Mouse (Mus musculus): Measurements from ENCODE around the gene Wnk1.
"Not testable (repeated sequence)": the region's sequence is repeated elsewhere in the genome, so short reads cannot be mapped to it uniquely, and the experiment has no call there.

The Wnk1 gene

GRCm38 (mm10) chr6:120038366-120039255, at the start of gene Wnk1:
Wnk1 (minus strand) TSS chr6:120038672.
- DNase-seq, result peak; percentile 98 to 99

GRCm38 (mm10) chr6:120087041-120087440, 48.6 kb upstream of the Wnk1 start:
- DNase-seq, result not testable (repeated sequence)

- DNase-seq, result no peak
These were observed 47.4 kb upstream of the Wnk1 start for GRCm38 (mm10) chr6:120085832-120086231.

- DNase-seq, result no peak
These were observed 46.5 kb upstream of the Wnk1 start for GRCm38 (mm10) chr6:120084983-120085382.

- no peak for DNase-seq
These were observed 45.0 kb upstream of the Wnk1 start for GRCm38 (mm10) chr6:120083442-120083841.

- DNase-seq, result no peak
These were observed 44.5 kb upstream of the Wnk1 start for GRCm38 (mm10) chr6:120082951-120083411.

GRCm38 (mm10) chr6:120082251-120082950, 43.9 kb upstream of the Wnk1 start:
- DNase-seq, result no peak

GRCm38 (mm10) chr6:120081516-120081915, 43.0 kb upstream of the Wnk1 start:
- DNase-seq, result no peak

- DNase-seq, result no peak
These were observed 41.1 kb upstream of the Wnk1 start for GRCm38 (mm10) chr6:120079547-120079946.

- no peak for DNase-seq
These were observed 38.4 kb upstream of the Wnk1 start for GRCm38 (mm10) chr6:120076619-120077450.

GRCm38 (mm10) chr6:120072630-120073029, 34.2 kb upstream of the Wnk1 start:
- no peak for DNase-seq

- DNase-seq, result no peak
These were observed 31.1 kb upstream of the Wnk1 start for GRCm38 (mm10) chr6:120069546-120069945.

- DNase-seq, result no peak
These were observed 27.2 kb upstream of the Wnk1 start for GRCm38 (mm10) chr6:120065552-120066177.

- no peak for DNase-seq
These were observed 26.2 kb upstream of the Wnk1 start for GRCm38 (mm10) chr6:120064627-120065026.

- DNase-seq, result no peak
These were observed 24.5 kb upstream of the Wnk1 start for GRCm38 (mm10) chr6:120062934-120063333.

GRCm38 (mm10) chr6:120055666-120056540, 17.4 kb upstream of the Wnk1 start:
- DNase-seq, result peak; percentile 6 to 21

GRCm38 (mm10) chr6:120054412-120054811, 15.9 kb upstream of the Wnk1 start:
- DNase-seq, result no peak

- no peak for DNase-seq
These were observed 9.3 kb upstream of the Wnk1 start for GRCm38 (mm10) chr6:120047705-120048292.

- DNase-seq, result no peak
These were observed 6.9 kb upstream of the Wnk1 start for GRCm38 (mm10) chr6:120045406-120045805.

- DNase-seq, result no peak
These were observed 4.3 kb upstream of the Wnk1 start for GRCm38 (mm10) chr6:120042632-120043220.

GRCm38 (mm10) chr6:120040557-120040857, 2.0 kb upstream of the Wnk1 start:
- DNase-seq, result no peak

All from cerebellum, postnatal 14 days (tissue).